In the genomic region with DNA sequence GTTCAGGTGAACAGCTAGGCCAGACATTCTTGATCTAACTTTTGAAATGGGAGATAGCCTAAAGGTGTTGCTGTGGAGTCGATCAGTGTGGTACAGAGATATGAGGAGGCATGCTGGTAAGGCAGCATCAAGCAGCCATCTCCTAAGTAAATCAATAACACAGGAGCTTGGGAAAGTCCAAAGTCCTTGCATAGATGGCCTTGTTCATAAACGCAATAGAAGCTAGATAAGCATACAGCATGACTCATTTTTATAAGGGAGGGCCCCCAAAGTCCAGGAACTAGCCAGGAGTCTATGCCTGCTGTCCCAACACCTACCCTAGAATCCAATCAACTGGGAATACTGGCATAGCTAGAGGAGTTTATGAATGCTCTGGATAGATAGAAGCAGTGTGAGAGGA, we compare ENCODE assay signal across 19 mouse cellular contexts.
"Had no signal": no experiment of that assay in that cellular context is flagged by ENCODE, and none has a peak within 500 bp of the region (broad histone marks: within the 10 kb centered on the region; RNA-seq: fewer than 3 reads in every experiment).

No protein-coding gene starts in this region.

- H3K9ac ChIP-seq: liver, embryonic 13.5 days; midbrain, embryonic 13.5 days; neural tube, embryonic 13.5 days had no signal

- H3K9me3 ChIP-seq: liver, embryonic 13.5 days; megakaryocyte, embryonic 14.5 days; midbrain, embryonic 10.5 days; midbrain, embryonic 13.5 days; neural tube, embryonic 13.5 days had no signal

- H3K4me2 ChIP-seq: liver, embryonic 13.5 days; midbrain, embryonic 13.5 days; neural tube, embryonic 13.5 days had no signal

- H3K4me1 ChIP-seq: liver, embryonic 13.5 days; midbrain, embryonic 10.5 days; midbrain, embryonic 13.5 days; neural tube, embryonic 13.5 days had no signal

- H3K27ac ChIP-seq: layer of hippocampus, adult 2 months; left cerebral cortex, adult 2 months; liver, embryonic 13.5 days; macrophage; midbrain, embryonic 10.5 days; midbrain, embryonic 13.5 days; neural tube, embryonic 13.5 days had no signal

- H3K4me3 ChIP-seq: layer of hippocampus, adult 2 months; left cerebral cortex, adult 2 months; liver, embryonic 13.5 days; megakaryocyte, embryonic 14.5 days; midbrain, embryonic 10.5 days; midbrain, embryonic 13.5 days; myocyte; neural tube, embryonic 13.5 days had no signal

- DNase-seq: kidney, adult 18-20 months; kidney, adult 9 months; kidney, postnatal 14 days; kidney, postnatal 4 days; layer of hippocampus, adult 9-11 months; layer of hippocampus, postnatal 36 days; liver, embryonic 13.5 days; lung, adult 2 months; lung, postnatal 14 days; thymus, postnatal 25 days had no signal

- ATAC-seq: midbrain, embryonic 13.5 days; midbrain, embryonic 16.5 days had no signal

- H3K36me3 ChIP-seq: midbrain, embryonic 10.5 days; midbrain, embryonic 13.5 days; neural tube, embryonic 13.5 days had no signal

- H3K27me3 ChIP-seq: liver, embryonic 13.5 days; midbrain, embryonic 13.5 days; neural tube, embryonic 13.5 days had no signal
